Mouse (Mus musculus) ZHBTc4 (cell line): ENCODE measurements around the gene Celsr1.

Experiments
- DNase-seq: peaks from one replicate; pipeline ENCODE4 v3.0.0-alpha.2; 2011; ENCODE audit warnings: low read depth, low spot score

Celsr1 gene

DNA sequence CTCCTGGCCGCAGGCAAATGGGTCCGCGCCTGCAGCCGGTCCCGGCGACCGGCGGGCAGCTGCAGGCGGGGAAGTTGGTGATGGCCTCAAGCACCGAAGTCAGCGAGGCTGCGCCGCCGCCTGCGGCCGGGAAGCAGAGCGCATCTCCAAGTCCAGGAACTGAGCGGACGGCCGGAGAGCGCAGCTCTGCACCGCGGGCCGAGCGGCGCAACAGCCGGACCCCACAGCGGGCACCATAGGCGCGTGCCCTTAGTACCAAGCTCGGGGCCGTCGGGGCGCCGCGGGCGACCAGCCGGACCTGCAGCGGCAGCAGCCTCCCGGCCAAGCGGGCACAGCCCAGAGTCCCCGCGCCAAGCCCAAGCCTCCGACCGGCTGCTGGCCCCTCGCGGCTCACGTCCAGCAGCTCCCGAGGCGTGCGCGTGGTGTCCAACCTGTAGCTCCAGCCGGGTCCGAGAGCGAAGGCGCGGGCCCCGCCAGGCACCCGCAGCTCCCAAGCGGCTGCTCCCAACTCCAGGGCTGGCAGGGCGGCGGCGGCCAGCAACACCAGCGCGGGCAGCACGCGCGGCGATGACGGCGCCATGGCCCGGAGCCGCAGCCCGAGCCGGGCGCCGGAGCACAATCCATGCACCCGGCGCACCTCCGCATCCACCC is at the start of gene Celsr1:
Gene Celsr1, minus strand, starts transcription at position 587 of the 651 bp plus-strand sequence.
- peak; percentile 74 for DNase-seq

- no peak for DNase-seq
Observed at GRCm38 (mm10) chr15:86083261-86083741, 49.7 kb upstream of the Celsr1 start.

DNA sequence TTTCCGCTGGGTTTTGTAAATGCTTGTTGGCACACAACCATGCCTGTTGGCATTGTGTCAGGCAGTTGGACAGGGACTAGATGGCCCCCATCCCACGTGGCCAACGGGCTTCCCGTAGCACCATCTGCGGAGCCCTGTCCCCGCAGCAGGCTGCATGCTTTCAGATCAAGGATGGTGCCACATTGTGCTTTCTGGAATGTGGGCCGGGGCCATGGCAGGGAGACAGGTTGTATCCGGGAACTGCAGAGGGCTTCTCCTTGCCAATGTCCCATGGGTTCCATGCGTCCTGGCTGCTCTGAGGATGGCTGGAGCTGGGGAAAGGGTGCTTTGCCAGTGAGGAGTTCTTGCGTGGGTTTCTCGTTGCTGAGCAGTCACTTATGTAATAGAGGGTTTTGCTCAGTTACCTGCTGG is 49.0 kb upstream of the Celsr1 start:
- DNase-seq, result peak; percentile 36

GRCm38 (mm10) chr15:86081654-86082053 is 48.1 kb upstream of the Celsr1 start:
- DNase-seq, result peak; percentile 82

GRCm38 (mm10) chr15:86080408-86080807 is 46.8 kb upstream of the Celsr1 start:
- DNase-seq, result no peak

DNA sequence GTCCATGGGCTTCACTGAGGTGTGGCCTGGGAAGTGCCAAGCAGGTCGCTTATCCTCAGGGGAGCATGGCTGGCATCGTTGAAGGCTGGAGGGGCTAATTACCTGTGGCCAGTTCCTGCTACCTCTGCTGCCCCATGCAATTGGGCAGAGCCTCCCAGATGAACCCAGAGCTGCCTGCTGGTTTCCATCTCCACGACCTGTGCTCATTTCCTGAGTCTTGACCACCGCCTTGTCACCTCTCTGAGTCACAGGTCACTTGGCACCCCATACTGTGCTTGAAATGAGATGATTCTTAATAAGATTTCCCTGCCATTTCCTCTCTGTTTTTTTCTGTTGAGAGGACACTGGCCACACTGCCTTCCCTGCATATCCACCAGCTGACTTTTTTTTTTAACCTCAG is 46.3 kb upstream of the Celsr1 start:
- DNase-seq, result no peak

DNA sequence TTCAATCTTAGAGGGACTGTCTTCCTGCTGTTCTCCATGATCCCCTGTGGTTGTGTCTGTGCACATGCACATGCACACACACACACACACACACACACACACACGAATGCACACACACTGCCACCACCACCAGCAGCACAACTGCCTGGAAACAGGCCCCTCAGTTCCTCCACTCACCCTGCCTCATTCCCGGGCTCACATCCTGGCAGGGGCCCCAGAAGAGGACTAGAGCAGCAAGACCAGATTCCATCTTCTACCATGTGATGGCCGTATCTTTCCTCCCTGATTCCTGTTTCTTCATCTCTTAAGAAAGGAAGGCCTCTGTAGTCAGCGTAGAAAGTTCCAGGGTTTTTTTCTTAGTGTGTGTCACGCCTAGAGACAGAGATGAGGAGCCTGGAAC is 45.9 kb upstream of the Celsr1 start:
- no peak for DNase-seq

- no peak for DNase-seq
Observed at GRCm38 (mm10) chr15:86078481-86079216, 45.1 kb upstream of the Celsr1 start.

GRCm38 (mm10) chr15:86077934-86078333 is 44.4 kb upstream of the Celsr1 start:
- no peak for DNase-seq

GRCm38 (mm10) chr15:86076378-86076777 is 42.8 kb upstream of the Celsr1 start:
- DNase-seq, result no peak

DNA sequence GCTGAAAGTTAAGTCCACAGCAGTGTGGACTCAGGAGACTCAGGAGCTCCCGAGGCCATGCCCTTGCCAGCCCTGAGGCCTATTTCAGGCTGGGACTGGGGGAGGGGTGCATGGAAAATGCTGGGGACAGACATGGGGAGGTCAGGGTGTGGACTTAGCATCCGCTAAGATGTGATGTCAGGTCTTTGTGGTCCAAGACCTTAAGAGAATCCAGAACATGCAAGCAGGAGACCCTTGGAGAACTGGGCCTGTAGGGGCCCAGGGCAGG is 42.4 kb upstream of the Celsr1 start:
- no peak for DNase-seq

GRCm38 (mm10) chr15:86075305-86076047 is 41.9 kb upstream of the Celsr1 start:
- no peak for DNase-seq

- no peak for DNase-seq
Observed at GRCm38 (mm10) chr15:86074171-86074937, 40.8 kb upstream of the Celsr1 start.

GRCm38 (mm10) chr15:86071166-86071565 is 37.6 kb upstream of the Celsr1 start:
- DNase-seq, result no peak

GRCm38 (mm10) chr15:86070368-86070767 is 36.8 kb upstream of the Celsr1 start:
- no peak for DNase-seq

GRCm38 (mm10) chr15:86069011-86069791 is 35.6 kb upstream of the Celsr1 start:
- DNase-seq, result no peak

- DNase-seq, result no peak
Observed at GRCm38 (mm10) chr15:86067941-86068495, 34.4 kb upstream of the Celsr1 start.

DNA sequence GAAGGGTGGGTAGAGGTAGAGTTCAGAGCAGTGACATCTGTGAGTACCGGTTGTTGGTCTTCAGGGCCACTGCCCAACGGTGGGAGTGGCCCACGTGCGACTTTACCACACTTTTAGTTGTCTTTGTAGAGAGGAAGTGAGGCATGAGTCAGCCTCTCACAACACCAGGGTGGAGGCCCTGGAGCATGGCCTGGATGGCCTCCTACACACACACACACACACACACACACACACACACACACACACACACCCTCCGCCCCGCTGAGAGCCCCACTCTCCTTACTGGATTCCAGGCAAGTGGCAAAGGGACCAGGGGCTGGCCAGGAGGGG is 34.0 kb upstream of the Celsr1 start:
- DNase-seq, result no peak

- no peak for DNase-seq
Observed at GRCm38 (mm10) chr15:86066836-86067580, 33.4 kb upstream of the Celsr1 start.

GRCm38 (mm10) chr15:86065367-86065766 is 31.8 kb upstream of the Celsr1 start:
- no peak for DNase-seq
